Mouse (Mus musculus): Measurements from ENCODE around the gene Ptpru.
A peak's percentile ranks its signal among the peaks of the same experiment; 100 is the strongest.

- TF ChIP-seq GABPA (IDR thresholded peaks at IDR 0.05; ENCODE audit: insufficient replicate concordance, low read depth, low read length) (no peak), POLR2A (IDR thresholded peaks at IDR 0.05; ENCODE audit: low read depth, low read length) (no peak), CTCF (conservative IDR thresholded peaks at IDR 0.05 in 1 of 2, IDR thresholded peaks at IDR 0.05 in 1 of 2; ENCODE audit: low read depth in 2 of 2, low read length in 2 of 2) (peak; percentile 70 to 81; a peak in 3 of 4 replicates), POLR2AphosphoS2 (IDR thresholded peaks at IDR 0.05; ENCODE audit: low read depth, low read length) (no peak), EP300 (IDR thresholded peaks at IDR 0.05; ENCODE audit: low read length) (no peak), BHLHE40 (IDR thresholded peaks at IDR 0.05; ENCODE audit: low read depth, low read length) (no peak), CHD2 (IDR thresholded peaks at IDR 0.05; ENCODE audit: low read length) (no peak), UBTF (IDR thresholded peaks at IDR 0.05; ENCODE audit: low read depth, low read length) (no peak), TBP (conservative IDR thresholded peaks at IDR 0.05; ENCODE audit: low read depth, low read length) (no peak), E2F4 (IDR thresholded peaks at IDR 0.05; ENCODE audit: insufficient replicate concordance, low read depth, low read length) (no peak), SIN3A (IDR thresholded peaks at IDR 0.05; ENCODE audit: low read length) (no peak), MEF2A (IDR thresholded peaks at IDR 0.05; ENCODE audit: borderline replicate concordance, low read depth, low read length) (no peak), ELF1 (IDR thresholded peaks at IDR 0.05; ENCODE audit: low read depth, low read length) (no peak)
Observed at GRCm38 (mm10) chr4:131784034-131784433, 54.1 kb downstream of the Ptpru start.
